Mouse (Mus musculus) splenic B cell, adult 2 months (primary cell): ENCODE measurements around the gene 1700057G04Rik.

Experiments used
- DNase-seq: peaks from one replicate; pipeline ENCODE4 v3.0.0-alpha.2; 2011; ENCODE audit warnings: low read depth, low spot score
- H3K27me3 ChIP-seq: 2 replicates; pipeline ENCODE4 v1.6.1; 2012; ENCODE audit warnings: mild to moderate bottlenecking, low read length, moderate library complexity, mixed read lengths; ENCODE audit not compliant: control insufficient read depth, poor library complexity, insufficient read depth, severe bottlenecking
- H3K36me3 ChIP-seq: 2 replicates; pipeline ENCODE4 v1.6.1; 2012; ENCODE audit warnings: mild to moderate bottlenecking, low read length, moderate library complexity, mixed read lengths; ENCODE audit not compliant: control insufficient read depth, poor library complexity, insufficient read depth, severe bottlenecking

1700057G04Rik gene

GRCm38 (mm10) chr9:92309077-92309476 lies at the start of gene 1700057G04Rik:
Gene 1700057G04Rik, plus strand, starts transcription at chr9:92309377.
- H3K36me3 ChIP-seq: no peaks in the 10 kb centered on the region
- no peaks in the 10 kb centered on the region for H3K27me3 ChIP-seq
- no peak for DNase-seq

GRCm38 (mm10) chr9:92260481-92261159 lies 48.6 kb upstream of the 1700057G04Rik start:
- H3K36me3 ChIP-seq: no peaks in the 10 kb centered on the region
- DNase-seq: no peak

GRCm38 (mm10) chr9:92265719-92266118 lies 43.5 kb upstream of the 1700057G04Rik start:
- no peaks in the 10 kb centered on the region for H3K27me3 ChIP-seq
- DNase-seq: no peak
- no peaks in the 10 kb centered on the region for H3K36me3 ChIP-seq

More at GRCm38 (mm10) chr9:92260481-92261159, 48.6 kb upstream of the 1700057G04Rik start:
- H3K27me3 ChIP-seq: no peaks in the 10 kb centered on the region

- Histone ChIP-seq H3K27me3 (no peaks in the 10 kb centered on the region), H3K36me3 (no peaks in the 10 kb centered on the region)
- DNase-seq: no peak
Observed at GRCm38 (mm10) chr9:92266558-92267171, 42.5 kb upstream of the 1700057G04Rik start.

GRCm38 (mm10) chr9:92267732-92268131 lies 41.4 kb upstream of the 1700057G04Rik start:
- H3K36me3 ChIP-seq: no peaks in the 10 kb centered on the region
- no peak for DNase-seq

GRCm38 (mm10) chr9:92269829-92270404 lies 39.3 kb upstream of the 1700057G04Rik start:
- Histone ChIP-seq H3K27me3 (no peaks in the 10 kb centered on the region), H3K36me3 (no peaks in the 10 kb centered on the region; the same call in 1 of the 2 replicates)
- peak; percentile 8 for DNase-seq

More at GRCm38 (mm10) chr9:92267732-92268131, 41.4 kb upstream of the 1700057G04Rik start:
- no peaks in the 10 kb centered on the region for H3K27me3 ChIP-seq

GRCm38 (mm10) chr9:92270927-92271326 lies 38.2 kb upstream of the 1700057G04Rik start:
- Histone ChIP-seq H3K36me3 (no peaks in the 10 kb centered on the region; the same call in 1 of the 2 replicates), H3K27me3 (no peaks in the 10 kb centered on the region)
- no peak for DNase-seq

GRCm38 (mm10) chr9:92272650-92273049 lies 36.5 kb upstream of the 1700057G04Rik start:
- H3K27me3 ChIP-seq: no peaks in the 10 kb centered on the region
- DNase-seq: no peak
- no peaks in the 10 kb centered on the region; the same call in 1 of the 2 replicates for H3K36me3 ChIP-seq

GRCm38 (mm10) chr9:92273271-92273670 lies 35.9 kb upstream of the 1700057G04Rik start:
- Histone ChIP-seq H3K27me3 (no peaks in the 10 kb centered on the region), H3K36me3 (no peaks in the 10 kb centered on the region; the same call in 1 of the 2 replicates)
- no peak for DNase-seq

- DNase-seq: no peak
- Histone ChIP-seq H3K27me3 (no peaks in the 10 kb centered on the region), H3K36me3 (no peaks in the 10 kb centered on the region; the same call in 1 of the 2 replicates)
Observed at GRCm38 (mm10) chr9:92273956-92274762, 35.0 kb upstream of the 1700057G04Rik start.

GRCm38 (mm10) chr9:92275486-92276207 lies 33.5 kb upstream of the 1700057G04Rik start, which contains the start of gene Plscr2:
Gene Plscr2, plus strand, starts transcription at chr9:92275602.
- H3K36me3 ChIP-seq: no peaks in the 10 kb centered on the region; the same call in 1 of the 2 replicates
- no peak for DNase-seq

GRCm38 (mm10) chr9:92276360-92276759 lies 32.8 kb upstream of the 1700057G04Rik start:
- Histone ChIP-seq H3K27me3 (no peaks in the 10 kb centered on the region), H3K36me3 (no peaks in the 10 kb centered on the region; the same call in 1 of the 2 replicates)
- DNase-seq: no peak

More at GRCm38 (mm10) chr9:92275486-92276207, 33.5 kb upstream of the 1700057G04Rik start, which contains the start of gene Plscr2:
- no peaks in the 10 kb centered on the region for H3K27me3 ChIP-seq

- DNase-seq: no peak
- Histone ChIP-seq H3K27me3 (no peaks in the 10 kb centered on the region), H3K36me3 (no peaks in the 10 kb centered on the region)
Observed at GRCm38 (mm10) chr9:92280048-92280447, 29.1 kb upstream of the 1700057G04Rik start.
